Mouse (Mus musculus) midbrain, postnatal 0 days (tissue): Measurements from ENCODE around the gene Armt1. TPM values are rescaled to one million over a fixed set of nuclear protein-coding genes. Genes with fewer than 3 reads are reported as not detected.

Source experiments
- ATAC-seq: fragments of 200-750 bp; cut with Nextera tagmentation; 2 replicates; pipeline ENCODE4 v1.8.0; 2017; ENCODE audit warnings: moderate number of reproducible peaks, mild to moderate bottlenecking, moderate TSS enrichment, moderate library complexity; ENCODE audit not compliant: low FRiP score
- DNase-seq: peaks from one replicate; pipeline ENCODE4 v3.0.0-alpha.2; 2015; ENCODE audit warnings: low spot score
- H3K27ac ChIP-seq: fragments of 300-500 bp; sonication (generic); 2 replicates; pipeline ENCODE4 v1.5.1; 2014; ENCODE audit warnings: low read depth, mild to moderate bottlenecking, low read length, mixed read lengths
- H3K27me3 ChIP-seq: fragments of 300-500 bp; sonication (generic); 2 replicates; pipeline ENCODE4 v1.6.1; 2014; ENCODE audit warnings: low read length, control low read depth, mixed read lengths; ENCODE audit not compliant: insufficient read depth
- H3K36me3 ChIP-seq: fragments of 300-500 bp; sonication (generic); 2 replicates; pipeline ENCODE4 v1.6.1; 2014; ENCODE audit warnings: low read length, control low read depth, mixed read lengths; ENCODE audit not compliant: insufficient read depth
- H3K4me1 ChIP-seq: fragments of 300-500 bp; sonication (generic); 2 replicates; pipeline ENCODE4 v1.6.1; 2014; ENCODE audit warnings: mild to moderate bottlenecking, control low read depth, antibody characterized with exemption, low read length, mixed read lengths; ENCODE audit not compliant: insufficient read depth
- H3K4me2 ChIP-seq: fragments of 300-500 bp; sonication (generic); 2 replicates; pipeline ENCODE4 v1.6.1; 2014; ENCODE audit warnings: low read depth, mild to moderate bottlenecking, low read length, mixed read lengths; ENCODE audit not compliant: poor library complexity, severe bottlenecking
- H3K4me3 ChIP-seq: fragments of 300-500 bp; sonication (generic); 2 replicates; pipeline ENCODE4 v1.5.1; 2014; ENCODE audit warnings: low read depth, mild to moderate bottlenecking, low read length, moderate library complexity
- H3K9ac ChIP-seq: fragments of 300-500 bp; sonication (generic); replicated peaks from 2 replicates; pipeline ENCODE4 v1.6.1; 2014; ENCODE audit warnings: mild to moderate bottlenecking, low read length, moderate library complexity, mixed read lengths; ENCODE audit not compliant: poor library complexity, severe bottlenecking
- H3K9me3 ChIP-seq: fragments of 300-500 bp; sonication (generic); 2 replicates; pipeline ENCODE4 v1.6.1; 2016; ENCODE audit warnings: low read length, control low read depth
- CTCF ChIP-seq: IDR thresholded peaks from 2 replicates; pipeline ENCODE4 v1.5.1; 2016; ENCODE audit warnings: antibody characterized with exemption, mild to moderate bottlenecking
- WGBS: fragments of 180-500 bp; shearing (Covaris S2); extraction: QIAGEN DNeasy Blood & Tissue Kit; methylation state at CpG from one replicate; pipeline ENCODE4 v1.1.7; 2014; 5-methylcytosine and 5-hydroxymethylcytosine counted together
- polyA plus RNA-seq: library from polyadenylated mRNA; unstranded; fragments of >200 nt; fragmentation: Nextera tagmentation; extraction: Ambion mirVana; gene quantifications from 2 replicates; pipeline ENCODE4 v1.2.1, GENCODE M21; 2015
- total RNA-seq: library from RNA; depleted of rRNA; stranded (reverse); fragments of >200 nt; gene quantifications from 2 replicates; pipeline ENCODE4 v1.2.3, GENCODE M21; 2014

Armt1 gene
- total and polyA plus RNA-seq, 2 experiments from 2014 or later = 5.7 to 12.8 TPM

GRCm38 (mm10) chr10:4389036-4389435 lies 43.2 kb upstream of the Armt1 start:
- Histone ChIP-seq H3K27me3 (no peaks in the 10 kb centered on the region), H3K9me3 (no peaks in the 10 kb centered on the region), H3K36me3 (0 out of 2 replicates have a peak, but pooled peaks cover 4% of the 10 kb centered on the region), H3K4me3 (peak overlapping the region; percentile 94), H3K27ac (no peak overlapping the region), H3K9ac (peak overlapping the region; percentile 99), H3K4me1 (peaks cover 21% of the 10 kb centered on the region), H3K4me2 (peak overlapping the region; percentile 92)
- no peak for TF ChIP-seq CTCF
- ATAC-seq (no peak), DNase-seq (no peak)
- WGBS = 16% methylated on average over 10 of the region's 10 CpGs

- no peak overlapping the region for H3K27ac ChIP-seq
- H3K4me2 ChIP-seq = peak overlapping the region; percentile 92
- 0 out of 2 replicates have a peak, but pooled peaks cover 4% of the 10 kb centered on the region for H3K36me3 ChIP-seq
- TF ChIP-seq CTCF = no peak
- no peaks in the 10 kb centered on the region for H3K9me3 ChIP-seq
- 41% methylated on average over 5 of the region's 5 CpGs for WGBS
- H3K4me1 ChIP-seq = peaks cover 21% of the 10 kb centered on the region
- ATAC-seq (no peak), DNase-seq (no peak)
- no peaks in the 10 kb centered on the region for H3K27me3 ChIP-seq
- H3K4me3 ChIP-seq = peak overlapping the region; percentile 94
- no peak overlapping the region; the same call in 1 of the 2 replicates for H3K9ac ChIP-seq
These were observed 42.7 kb upstream of the Armt1 start for GRCm38 (mm10) chr10:4389461-4390112.

GRCm38 (mm10) chr10:4390550-4390949 lies 41.7 kb upstream of the Armt1 start:
- peaks cover 21% of the 10 kb centered on the region for H3K4me1 ChIP-seq
- 0 out of 2 replicates have a peak, but pooled peaks cover 4% of the 10 kb centered on the region for H3K36me3 ChIP-seq
- TF ChIP-seq CTCF = no peak
- no peak overlapping the region for H3K9ac ChIP-seq
- no peak overlapping the region for H3K27ac ChIP-seq
- no peak for DNase-seq
- H3K27me3 ChIP-seq = no peaks in the 10 kb centered on the region
- WGBS = 61% methylated on average over 2 of the region's 2 CpGs
- no peak for ATAC-seq
- no peak overlapping the region for H3K4me3 ChIP-seq
- H3K4me2 ChIP-seq = no peak overlapping the region
- H3K9me3 ChIP-seq = no peaks in the 10 kb centered on the region

DNA sequence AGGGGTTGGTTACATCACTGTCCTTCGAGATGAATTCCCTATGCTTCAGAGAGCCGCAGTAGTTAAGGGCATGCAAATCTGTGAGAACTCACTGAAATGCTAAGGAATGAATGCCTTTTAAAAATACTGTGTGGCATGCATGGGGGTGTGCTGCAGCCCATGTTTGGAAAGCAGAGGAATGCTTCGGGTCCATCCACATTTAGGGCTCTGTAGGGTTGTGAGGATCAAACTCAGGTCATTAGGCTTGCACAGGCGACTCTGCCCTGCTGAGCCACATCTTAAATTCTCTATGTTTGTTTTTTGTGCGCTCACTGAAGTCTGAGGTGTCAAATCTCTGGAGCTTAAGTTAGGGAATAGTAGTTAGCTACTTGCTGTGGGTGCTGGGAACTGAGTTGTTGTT lies 41.2 kb upstream of the Armt1 start:
- no peaks in the 10 kb centered on the region for H3K9me3 ChIP-seq
- no peak overlapping the region for H3K27ac ChIP-seq
- 65% methylated on average over 5 of the region's 5 CpGs for WGBS
- H3K4me2 ChIP-seq = 0 out of 2 replicates have a peak overlapping the region, but pooled peaks have one; percentile 6
- no peaks in the 10 kb centered on the region for H3K27me3 ChIP-seq
- peaks cover 21% of the 10 kb centered on the region for H3K4me1 ChIP-seq
- DNase-seq (no peak), ATAC-seq (no peak)
- no peak for TF ChIP-seq CTCF
- no peak overlapping the region for H3K4me3 ChIP-seq
- H3K36me3 ChIP-seq = 0 out of 2 replicates have a peak, but pooled peaks cover 4% of the 10 kb centered on the region
- H3K9ac ChIP-seq = no peak overlapping the region

DNA sequence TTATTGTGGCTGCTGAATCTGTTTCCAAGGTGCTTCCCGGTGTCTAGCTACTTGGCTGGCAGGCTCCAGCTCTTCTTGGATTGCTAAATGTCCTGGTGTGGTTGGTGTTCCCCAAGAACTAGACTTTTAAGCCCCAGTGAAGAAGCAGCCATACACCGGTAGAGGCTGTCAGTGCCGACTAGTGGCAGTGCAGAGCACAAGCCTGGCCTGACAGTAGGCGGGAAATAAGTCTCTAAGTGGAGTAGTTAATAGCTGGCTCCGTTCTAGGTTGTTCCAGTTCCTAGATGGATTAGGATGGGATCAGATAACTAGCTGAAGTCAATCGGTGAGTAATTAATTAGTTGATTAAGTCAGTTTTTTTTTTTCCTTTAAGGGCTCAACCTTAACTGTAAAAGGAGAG lies 40.4 kb upstream of the Armt1 start:
- no peaks in the 10 kb centered on the region for H3K9me3 ChIP-seq
- peak; percentile 65 for TF ChIP-seq CTCF
- H3K27me3 ChIP-seq = no peaks in the 10 kb centered on the region
- DNase-seq (peak; percentile 45), ATAC-seq (no peak)
- no peak overlapping the region for H3K9ac ChIP-seq
- H3K4me1 ChIP-seq = peaks cover 21% of the 10 kb centered on the region
- H3K4me2 ChIP-seq = no peak overlapping the region
- no peak overlapping the region for H3K27ac ChIP-seq
- H3K4me3 ChIP-seq = no peak overlapping the region
- 43% methylated on average over 6 of the region's 6 CpGs for WGBS
- H3K36me3 ChIP-seq = 0 out of 2 replicates have a peak, but pooled peaks cover 4% of the 10 kb centered on the region

DNA sequence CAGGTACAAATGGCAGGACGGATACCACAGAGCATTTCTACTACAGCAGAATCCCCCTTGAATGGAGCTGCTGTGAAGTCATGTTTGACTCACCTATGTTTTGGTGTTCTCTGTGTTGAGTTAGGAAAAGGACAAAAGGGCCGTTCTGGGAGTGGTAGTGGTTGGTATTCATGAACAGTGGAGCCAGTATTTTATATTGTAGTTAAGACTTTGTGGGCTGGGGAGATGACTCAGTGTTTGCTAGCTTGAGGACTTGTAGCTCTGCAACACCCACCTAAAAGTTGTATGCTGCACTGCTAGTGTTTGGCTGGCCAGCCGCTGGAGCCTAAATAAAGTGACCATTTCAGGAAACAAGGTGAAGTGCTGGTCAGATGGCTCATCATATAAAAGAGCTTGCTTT lies 36.9 kb upstream of the Armt1 start:
- 0 out of 2 replicates have a peak, but pooled peaks cover 4% of the 10 kb centered on the region for H3K36me3 ChIP-seq
- no peak overlapping the region for H3K4me2 ChIP-seq
- no peak for TF ChIP-seq CTCF
- 95% methylated on average over 3 of the region's 3 CpGs for WGBS
- peaks cover 9% of the 10 kb centered on the region for H3K4me1 ChIP-seq
- no peak overlapping the region for H3K9ac ChIP-seq
- H3K4me3 ChIP-seq = no peak overlapping the region
- ATAC-seq (no peak), DNase-seq (no peak)
- no peaks in the 10 kb centered on the region for H3K9me3 ChIP-seq
- H3K27ac ChIP-seq = no peak overlapping the region
- no peaks in the 10 kb centered on the region for H3K27me3 ChIP-seq
